Mouse (Mus musculus) G1E (cell line): ENCODE measurements around the gene Olfr748.
"Not testable (repeated sequence)": the region's sequence is repeated elsewhere in the genome, so short reads cannot be mapped to it uniquely, and the experiment has no call there.

Experiments
- CTCF ChIP-seq: IDR thresholded peaks from 2 replicates; pipeline ENCODE4 v1.5.1; 2012; ENCODE audit warnings: low read depth, low read length, inconsistent platforms, mixed read lengths
- GATA1 ChIP-seq: IDR thresholded peaks from 2 replicates; pipeline ENCODE4 v1.6.1; 2012; ENCODE audit warnings: borderline replicate concordance, low read length, inconsistent platforms, mixed read lengths
- POLR2AphosphoS5 ChIP-seq: IDR thresholded peaks from 2 replicates; pipeline ENCODE4 v1.6.1; 2012; ENCODE audit warnings: low read depth, low read length, inconsistent platforms; ENCODE audit not compliant: insufficient replicate concordance
- TAL1 ChIP-seq: conservative IDR thresholded peaks from 2 replicates; pipeline ENCODE4 v1.6.1; 2012; ENCODE audit warnings: low read depth, low read length, inconsistent platforms, mixed read lengths

GRCm38 (mm10) chr14:50722371-50722770, 15.2 kb downstream of the Olfr748 start:
- not testable (repeated sequence) for TF ChIP-seq TAL1, CTCF, GATA1, POLR2AphosphoS5
